Mouse (Mus musculus): Measurements from ENCODE around the gene Cir1. TPM values are rescaled to one million over a fixed set of nuclear protein-coding genes. Genes with fewer than 3 reads are reported as not detected.

The Cir1 gene
- polyA plus RNA-seq, 2 experiments = 13.8 to 20.5 TPM

- Histone ChIP-seq H3K4me2 (ENCODE audit: low read depth) (no peak overlapping the region), H3K4me1 (replicated peaks; ENCODE audit: control insufficient read depth in 2 of 2, insufficient read depth in 2 of 2, low read length in 1 of 2) (peaks cover 0 to 2% of the 10 kb centered on the region in 2 experiments; a peak in 1 of 4 replicates), H3K9me3 (ENCODE audit: control insufficient read depth, low read length) (no peaks in the 10 kb centered on the region), H3K4me3 (ENCODE audit: insufficient read depth in 1 of 2, low read depth in 2 of 2, low read length in 2 of 2) (no peak overlapping the region), H3K27ac (no peak overlapping the region), H3K9ac (replicated peaks) (no peak overlapping the region), H3K36me3 (replicated peaks; ENCODE audit: control insufficient read depth, insufficient read depth, low read depth) (no peaks in the 10 kb centered on the region), H3K27me3 (ENCODE audit: control insufficient read depth, insufficient read depth, low read length) (peaks cover 90% of the 10 kb centered on the region)
- WGBS (ENCODE audit: insufficient replicate concordance) = 3% methylated on average over 5 of the region's 5 CpGs
- ATAC-seq (ENCODE audit: insufficient read depth) = no peak
- no peak for DNase-seq (ENCODE audit: low read depth in 3 of 3, low spot score in 3 of 3)
- TF ChIP-seq EP300 (IDR thresholded peaks at IDR 0.05; ENCODE audit: low read depth) = no peak
- 0 out of 2 replicates have a peak, but pooled peaks have one; percentile 33 for TF ChIP-seq CTCF (IDR thresholded peaks at IDR 0.05; ENCODE audit: low read depth)
Measured at GRCm38 (mm10) chr2:73266011-73266410, 46.5 kb downstream of the Cir1 start.

GRCm38 (mm10) chr2:73264611-73265195 is 47.8 kb downstream of the Cir1 start:
- H3K9ac ChIP-seq (replicated peaks) = no peak overlapping the region
- no peaks in the 10 kb centered on the region for H3K9me3 ChIP-seq (ENCODE audit: control insufficient read depth, low read length)
- no peak for ATAC-seq (ENCODE audit: insufficient read depth)
- DNase-seq (ENCODE audit: low read depth in 3 of 3, low spot score in 3 of 3) = no peak
- H3K27me3 ChIP-seq (ENCODE audit: control insufficient read depth, insufficient read depth, low read length) = peaks cover 77% of the 10 kb centered on the region
- TF ChIP-seq CTCF (IDR thresholded peaks at IDR 0.05; ENCODE audit: low read depth) (no peak), EP300 (IDR thresholded peaks at IDR 0.05; ENCODE audit: low read depth) (no peak)
- 6% methylated on average over 11 of the region's 11 CpGs for WGBS (ENCODE audit: insufficient replicate concordance)
- no peak overlapping the region for H3K4me3 ChIP-seq (ENCODE audit: insufficient read depth in 1 of 2, low read depth in 2 of 2, low read length in 2 of 2)
- H3K36me3 ChIP-seq (replicated peaks; ENCODE audit: control insufficient read depth, insufficient read depth, low read depth) = no peaks in the 10 kb centered on the region
- H3K27ac ChIP-seq = no peak overlapping the region
- no peak overlapping the region for H3K4me2 ChIP-seq (ENCODE audit: low read depth)
- no peaks in the 10 kb centered on the region; a peak in 1 of 4 replicates for H3K4me1 ChIP-seq (replicated peaks; ENCODE audit: control insufficient read depth in 2 of 2, insufficient read depth in 2 of 2, low read length in 1 of 2)

- Histone ChIP-seq H3K27ac (no peak overlapping the region), H3K36me3 (replicated peaks; ENCODE audit: control insufficient read depth, insufficient read depth, low read depth) (no peaks in the 10 kb centered on the region), H3K4me2 (ENCODE audit: low read depth) (no peak overlapping the region; the same call in 1 of the 2 replicates), H3K4me1 (replicated peaks; ENCODE audit: control insufficient read depth in 2 of 2, insufficient read depth in 2 of 2, low read length in 1 of 2) (no peaks in the 10 kb centered on the region; a peak in 1 of 4 replicates), H3K9ac (replicated peaks) (no peak overlapping the region), H3K4me3 (ENCODE audit: insufficient read depth in 1 of 2, low read depth in 2 of 2, low read length in 2 of 2) (peak overlapping the region; percentile 6 to 14; a peak in 2 of 4 replicates), H3K9me3 (ENCODE audit: control insufficient read depth, low read length) (no peaks in the 10 kb centered on the region), H3K27me3 (ENCODE audit: control insufficient read depth, insufficient read depth, low read length) (peaks cover 73% of the 10 kb centered on the region)
- 3% methylated on average over 38 of the region's 38 CpGs for WGBS (ENCODE audit: insufficient replicate concordance)
- ATAC-seq (ENCODE audit: insufficient read depth) (no peak), DNase-seq (ENCODE audit: low read depth in 3 of 3, low spot score in 3 of 3) (no peak)
- no peak for TF ChIP-seq CTCF (IDR thresholded peaks at IDR 0.05; ENCODE audit: low read depth)
- TF ChIP-seq EP300 (IDR thresholded peaks at IDR 0.05; ENCODE audit: low read depth) = no peak
Measured at GRCm38 (mm10) chr2:73263794-73264610, 48.5 kb downstream of the Cir1 start.

GRCm38 (mm10) chr2:73263172-73263765 is 49.2 kb downstream of the Cir1 start:
- no peak overlapping the region for H3K9ac ChIP-seq (replicated peaks)
- peaks cover 67% of the 10 kb centered on the region for H3K27me3 ChIP-seq (ENCODE audit: control insufficient read depth, insufficient read depth, low read length)
- H3K36me3 ChIP-seq (replicated peaks; ENCODE audit: control insufficient read depth, insufficient read depth, low read depth) = no peaks in the 10 kb centered on the region
- WGBS (ENCODE audit: insufficient replicate concordance) = 9% methylated on average over 16 of the region's 16 CpGs
- H3K27ac ChIP-seq = no peak overlapping the region
- DNase-seq (ENCODE audit: low read depth in 3 of 3, low spot score in 3 of 3) = no peak
- H3K4me2 ChIP-seq (ENCODE audit: low read depth) = peak overlapping the region; percentile 1; the same call in 1 of the 2 replicates
- H3K4me3 ChIP-seq (ENCODE audit: insufficient read depth in 1 of 2, low read depth in 2 of 2, low read length in 2 of 2) = 0 out of 4 replicates have a peak overlapping the region, but pooled peaks of 1 of the 2 experiments have one; percentile 6
- no peaks in the 10 kb centered on the region for H3K9me3 ChIP-seq (ENCODE audit: control insufficient read depth, low read length)
- no peaks in the 10 kb centered on the region; a peak in 1 of 4 replicates for H3K4me1 ChIP-seq (replicated peaks; ENCODE audit: control insufficient read depth in 2 of 2, insufficient read depth in 2 of 2, low read length in 1 of 2)
- ATAC-seq (ENCODE audit: insufficient read depth) = no peak
- TF ChIP-seq EP300 (IDR thresholded peaks at IDR 0.05; ENCODE audit: low read depth) (no peak), CTCF (IDR thresholded peaks at IDR 0.05; ENCODE audit: low read depth) (no peak)

GRCm38 (mm10) chr2:73248701-73249100 is 63.8 kb downstream of the Cir1 start:
- H3K27me3 ChIP-seq (ENCODE audit: control insufficient read depth, insufficient read depth, low read length) = no peaks in the 10 kb centered on the region; the same call in 1 of the 2 replicates
- no peak overlapping the region for H3K9ac ChIP-seq (replicated peaks)
- no peaks in the 10 kb centered on the region for H3K4me1 ChIP-seq (replicated peaks; ENCODE audit: control insufficient read depth in 2 of 2, insufficient read depth in 2 of 2, low read length in 1 of 2)
- H3K4me3 ChIP-seq (ENCODE audit: insufficient read depth in 1 of 2, low read depth in 2 of 2, low read length in 2 of 2) = no peak overlapping the region
- H3K9me3 ChIP-seq (ENCODE audit: control insufficient read depth, low read length) = no peaks in the 10 kb centered on the region
- no peak overlapping the region for H3K4me2 ChIP-seq (ENCODE audit: low read depth)
- ATAC-seq (ENCODE audit: insufficient read depth) (no peak), DNase-seq (ENCODE audit: low read depth in 3 of 3, low spot score in 3 of 3) (no peak)
- TF ChIP-seq EP300 (IDR thresholded peaks at IDR 0.05; ENCODE audit: low read depth) = no peak
- TF ChIP-seq CTCF (IDR thresholded peaks at IDR 0.05; ENCODE audit: low read depth) = no peak
- 60% methylated on average over 4 of the region's 4 CpGs for whole genome bisulfite sequencing (ENCODE audit: insufficient replicate concordance)
- no peaks in the 10 kb centered on the region for H3K36me3 ChIP-seq (replicated peaks; ENCODE audit: control insufficient read depth, insufficient read depth, low read depth)
- H3K27ac ChIP-seq = no peak overlapping the region
